Mouse (Mus musculus) MEL (cell line): ENCODE results near the gene St6galnac3. TPM values are rescaled to one million over a fixed set of nuclear protein-coding genes. Genes with fewer than 3 reads are reported as not detected.

Experiments
- DNase-seq: peaks from one replicate; pipeline ENCODE4 v3.0.0; 2011; ENCODE audit warnings: low read depth, low spot score
- H3K27ac ChIP-seq: 2 replicates; pipeline ENCODE4 v1.5.1; 2012; ENCODE audit warnings: low read depth, mild to moderate bottlenecking, control low read depth, low read length, moderate library complexity; ENCODE audit not compliant: control insufficient read depth
- H3K27me3 ChIP-seq, 2 experiments: fragments of 150-350 bp in 1 of 2; sonication (generic) in 1 of 2; 2 replicates each; pipeline ENCODE4 v1.6.1; 2012; ENCODE audit warnings: low read length in 2 of 2, mild to moderate bottlenecking in 2 of 2, improper control_type of control experiment in 1 of 2, moderate library complexity in 1 of 2; ENCODE audit not compliant: insufficient read depth in 2 of 2, control insufficient read depth in 1 of 2
- H3K36me3 ChIP-seq, 2 experiments: 2 replicates each; pipeline ENCODE4 v1.6.1; 2012 to 2014; ENCODE audit warnings: low read length in 2 of 2, improper control_type of control experiment in 1 of 2, inconsistent platforms in 1 of 2, mild to moderate bottlenecking in 1 of 2; ENCODE audit not compliant: insufficient read depth in 2 of 2, control insufficient read depth in 1 of 2
- H3K4me1 ChIP-seq, 2 experiments: fragments of 150-350 bp in 1 of 2; sonication (generic) in 1 of 2; 2 replicates each; pipeline ENCODE4 v1.6.1; 2012; ENCODE audit warnings: low read length in 2 of 2, improper control_type of control experiment in 1 of 2, mild to moderate bottlenecking in 1 of 2; ENCODE audit not compliant: insufficient read depth in 2 of 2, control insufficient read depth in 1 of 2
- H3K4me3 ChIP-seq, 2 experiments: fragments of 150-350 bp in 1 of 2; sonication (generic) in 1 of 2; 2 replicates each; pipeline ENCODE4 v1.5.1; 2012; ENCODE audit warnings: low read depth in 2 of 2, low read length in 2 of 2, mild to moderate bottlenecking in 2 of 2, moderate library complexity in 2 of 2, control low read depth in 1 of 2, improper control_type of control experiment in 1 of 2; ENCODE audit not compliant: control insufficient read depth in 1 of 2, insufficient read depth in 1 of 2
- H3K79me2 ChIP-seq: 2 replicates; pipeline ENCODE4 v1.6.1; 2012; ENCODE audit warnings: mild to moderate bottlenecking, low read length, moderate library complexity; ENCODE audit not compliant: control insufficient read depth, poor library complexity, insufficient read depth
- H3K9ac ChIP-seq: 2 replicates; pipeline ENCODE4 v1.6.1; 2012; ENCODE audit warnings: low read depth, mild to moderate bottlenecking, control low read depth, low read length, moderate library complexity; ENCODE audit not compliant: control insufficient read depth, poor library complexity, severe bottlenecking
- H3K9me3 ChIP-seq: fragments of 150-350 bp; sonication (generic); replicated peaks from 2 replicates; pipeline ENCODE4 v1.6.1; 2012; ENCODE audit warnings: mild to moderate bottlenecking, low read length, improper control_type of control experiment, moderate library complexity; ENCODE audit not compliant: insufficient read depth
- CTCF ChIP-seq, 3 experiments: IDR thresholded peaks in 2 of 3; conservative IDR thresholded peaks in 1 of 3; 2 replicates each; pipeline ENCODE4 v1.5.1; 2011 to 2012; ENCODE audit warnings: low read length in 3 of 3, low read depth in 2 of 3, mild to moderate bottlenecking in 2 of 3, improper control_type of control experiment in 1 of 3, inconsistent platforms in 1 of 3, mixed read lengths in 1 of 3, moderate library complexity in 1 of 3; ENCODE audit not compliant: control insufficient read depth in 1 of 3, insufficient read depth in 1 of 3, poor library complexity in 1 of 3, severe bottlenecking in 1 of 3
- E2F4 ChIP-seq: IDR thresholded peaks from 2 replicates; pipeline ENCODE4 v1.6.1; 2011; ENCODE audit warnings: low read depth, low read length, improper control_type of control experiment, borderline replicate concordance
- ELF1 ChIP-seq: IDR thresholded peaks from 2 replicates; pipeline ENCODE4 v1.6.1; 2014; ENCODE audit warnings: low read depth, mild to moderate bottlenecking, inconsistent platforms, low read length, improper control_type of control experiment, moderate library complexity
- ETS1 ChIP-seq: IDR thresholded peaks from 2 replicates; pipeline ENCODE4 v1.6.1; 2012; ENCODE audit warnings: low read depth, mild to moderate bottlenecking, inconsistent platforms, low read length, improper control_type of control experiment, moderate library complexity
- GATA1 ChIP-seq: IDR thresholded peaks from 2 replicates; pipeline ENCODE4 v1.6.1; 2011; ENCODE audit warnings: low read depth, low read length, improper control_type of control experiment
- HCFC1 ChIP-seq: IDR thresholded peaks from 2 replicates; pipeline ENCODE4 v1.6.1; 2012; ENCODE audit warnings: low read depth, mild to moderate bottlenecking, inconsistent platforms, low read length, improper control_type of control experiment, moderate library complexity
- JUND ChIP-seq: IDR thresholded peaks from 2 replicates; pipeline ENCODE4 v1.6.1; 2011; ENCODE audit warnings: low read depth, mild to moderate bottlenecking, improper control_type of control experiment, low read length
- MAFK ChIP-seq: IDR thresholded peaks from 2 replicates; pipeline ENCODE4 v1.6.1; 2011; ENCODE audit warnings: low read depth, mild to moderate bottlenecking, low read length, improper control_type of control experiment, borderline replicate concordance
- MAZ ChIP-seq: IDR thresholded peaks from 2 replicates; pipeline ENCODE4 v1.6.1; 2012; ENCODE audit warnings: low read depth, mild to moderate bottlenecking, inconsistent platforms, low read length, improper control_type of control experiment
- MEF2A ChIP-seq: IDR thresholded peaks from 2 replicates; pipeline ENCODE4 v1.6.1; 2014; ENCODE audit warnings: low read depth, mild to moderate bottlenecking, inconsistent platforms, low read length, improper control_type of control experiment; ENCODE audit not compliant: poor library complexity, insufficient replicate concordance, severe bottlenecking; ENCODE audit errors: extremely low read depth
- NELFE ChIP-seq: IDR thresholded peaks from 2 replicates; pipeline ENCODE4 v1.6.1; 2011; ENCODE audit warnings: low read depth, low read length, improper control_type of control experiment
- POLR2AphosphoS2 ChIP-seq: IDR thresholded peaks from 2 replicates; pipeline ENCODE4 v1.6.1; 2011; ENCODE audit warnings: low read length, improper control_type of control experiment
- RAD21 ChIP-seq: IDR thresholded peaks from 2 replicates; pipeline ENCODE4 v1.6.1; 2011; ENCODE audit warnings: mild to moderate bottlenecking, low read depth, low read length, improper control_type of control experiment
- SIN3A ChIP-seq: IDR thresholded peaks from 2 replicates; pipeline ENCODE4 v1.6.1; 2012; ENCODE audit warnings: low read length, improper control_type of control experiment, inconsistent platforms
- TAL1 ChIP-seq: IDR thresholded peaks from 2 replicates; pipeline ENCODE4 v1.6.1; 2012; ENCODE audit warnings: mild to moderate bottlenecking, inconsistent platforms, low read length, moderate library complexity, mixed read lengths
- USF1 ChIP-seq: IDR thresholded peaks from 2 replicates; pipeline ENCODE4 v1.6.1; 2014; ENCODE audit warnings: low read depth, mild to moderate bottlenecking, inconsistent platforms, low read length, improper control_type of control experiment, moderate library complexity
- ZC3H11A ChIP-seq: IDR thresholded peaks from 2 replicates; pipeline ENCODE4 v1.6.1; 2012; ENCODE audit warnings: low read depth, mild to moderate bottlenecking, inconsistent platforms, low read length, improper control_type of control experiment
- ZNF384 ChIP-seq: IDR thresholded peaks from 2 replicates; pipeline ENCODE4 v1.6.1; 2012; ENCODE audit warnings: low read depth, mild to moderate bottlenecking, inconsistent platforms, low read length, improper control_type of control experiment
- polyA plus RNA-seq, 2 experiments: library from polyadenylated mRNA; stranded (reverse) in 1 of 2; unstranded in 1 of 2; fragments of >175 nt in 1 of 2; fragments of >200 nt in 1 of 2; gene quantifications; 2 replicates each; pipeline versions ENCODE4 v1.2.1 to v1.2.4; 2012; ENCODE audit warnings: low replicate concordance in 2 of 2, low read depth in 1 of 2; ENCODE audit not compliant: insufficient read length in 2 of 2, insufficient read depth in 1 of 2, missing spikeins in 1 of 2
- total RNA-seq: library from RNA; depleted of rRNA; stranded (reverse); fragments of 300-350 nt; gene quantifications from 2 replicates; pipeline ENCODE4 v1.2.3, GENCODE M21; 2012

St6galnac3 gene
- total and polyA plus RNA-seq, 3 experiments, result 7.8 to 11.4 TPM; not detected in 1

DNA sequence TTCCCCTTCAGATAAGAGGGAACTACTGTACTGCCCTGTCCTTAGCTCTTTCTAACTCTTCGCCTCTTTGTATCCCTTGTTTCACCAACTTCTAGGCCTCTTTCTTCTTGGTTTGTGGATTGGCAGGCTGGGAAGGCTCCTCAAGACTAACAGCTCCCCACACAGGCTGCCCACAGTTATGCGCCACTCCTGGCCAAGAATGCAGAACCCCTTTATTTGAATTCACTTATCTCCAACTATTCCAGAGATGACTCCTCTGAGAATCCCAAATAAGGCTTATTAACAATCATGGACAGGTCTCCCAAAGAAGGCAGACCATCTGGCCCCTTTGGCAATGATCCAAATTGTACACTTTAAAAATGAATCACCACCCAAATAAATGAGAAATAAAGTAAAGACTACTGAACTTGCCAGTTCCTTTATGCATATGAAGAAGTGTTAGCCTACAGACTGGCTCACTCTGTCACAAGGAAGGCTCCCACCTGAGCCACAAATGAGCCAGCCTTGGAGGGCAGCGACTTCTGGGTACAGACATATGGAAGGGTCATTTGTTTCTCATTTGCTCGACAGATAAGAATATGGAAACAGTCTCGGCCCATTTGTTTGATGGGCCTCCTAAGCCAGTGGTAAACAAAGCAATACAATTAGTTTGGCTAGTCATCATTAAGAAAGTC, 390.7 kb downstream of the St6galnac3 start:
- H3K4me3 ChIP-seq, result no peak overlapping the region
- TF ChIP-seq RAD21 (peak; percentile 8), POLR2AphosphoS2 (no peak), SIN3A (no peak), CTCF (IDR thresholded peaks at IDR 0.05 in 2 of 3, conservative IDR thresholded peaks at IDR 0.05 in 1 of 3; ENCODE audit: control insufficient read depth in 1 of 3, insufficient read depth in 1 of 3, low read depth in 2 of 3, low read length in 3 of 3, poor library complexity in 1 of 3, severe bottlenecking in 1 of 3) (peak in 1 of 3 experiments; percentile 1; a peak in 1 of 6 replicates), MAZ (no peak), HCFC1 (no peak), MEF2A (no peak), GATA1 (no peak)
- H3K27ac ChIP-seq, result no peak overlapping the region
- H3K4me1 ChIP-seq, result no peaks in the 10 kb centered on the region
- no peaks in the 10 kb centered on the region for H3K27me3 ChIP-seq
- H3K36me3 ChIP-seq, result no peaks in the 10 kb centered on the region
- no peaks in the 10 kb centered on the region for H3K79me2 ChIP-seq
- H3K9me3 ChIP-seq, result no peaks in the 10 kb centered on the region
- no peak overlapping the region for H3K9ac ChIP-seq
- DNase-seq, result no peak

DNA sequence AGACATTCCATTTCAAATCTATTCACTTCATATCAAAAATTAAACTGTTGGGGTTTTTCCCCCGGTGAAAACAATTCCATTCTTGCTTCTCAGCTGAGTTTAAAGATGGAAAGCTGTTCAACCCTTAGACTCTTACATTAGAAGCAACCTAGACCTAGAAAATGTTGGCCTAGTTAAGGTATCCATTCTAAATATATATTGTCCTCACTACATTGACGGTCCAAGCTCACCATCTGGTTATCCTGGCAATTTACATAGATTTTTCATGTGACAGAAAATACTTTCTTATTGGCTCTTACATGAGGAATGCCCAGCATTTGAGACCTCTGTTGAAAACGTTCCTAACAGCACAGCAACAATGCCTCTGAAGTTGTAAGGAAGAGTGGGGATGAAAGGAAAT, 400.7 kb downstream of the St6galnac3 start:
- DNase-seq, result no peak
- TF ChIP-seq TAL1 (no peak), NELFE (no peak), MAFK (no peak), ETS1 (no peak), ELF1 (no peak), ZC3H11A (no peak), ZNF384 (no peak), SIN3A (no peak), JUND (no peak), MEF2A (no peak), USF1 (no peak), E2F4 (no peak), HCFC1 (no peak)
- TF ChIP-seq, all 39 proteins: peak for 0
- Histone ChIP-seq H3K4me1 (no peaks in the 10 kb centered on the region), H3K4me3 (no peak overlapping the region), H3K36me3 (no peaks in the 10 kb centered on the region), H3K27ac (no peak overlapping the region), H3K9ac (no peak overlapping the region), H3K79me2 (no peaks in the 10 kb centered on the region), H3K9me3 (no peaks in the 10 kb centered on the region), H3K27me3 (no peaks in the 10 kb centered on the region)
